Mouse (Mus musculus) left cerebral cortex, postnatal 4 days (tissue): ENCODE measurements at regions not wholly inside any gene's neighbourhood (a gene's known extent, or its start where the extent isn't known, plus 50 kb on each side); places are given as distances from the start of the nearest gene placed in this dataset.

ENCODE experiments used
- DNase-seq: peaks from one replicate; pipeline ENCODE4 v3.0.0-alpha.2; 2022
- intact Hi-C: fragments of 180-260 bp; cut with DNase I; formaldehyde crosslinking; loops from one replicate; pipeline ENCODE4 v1.15.1; 2025

DNA sequence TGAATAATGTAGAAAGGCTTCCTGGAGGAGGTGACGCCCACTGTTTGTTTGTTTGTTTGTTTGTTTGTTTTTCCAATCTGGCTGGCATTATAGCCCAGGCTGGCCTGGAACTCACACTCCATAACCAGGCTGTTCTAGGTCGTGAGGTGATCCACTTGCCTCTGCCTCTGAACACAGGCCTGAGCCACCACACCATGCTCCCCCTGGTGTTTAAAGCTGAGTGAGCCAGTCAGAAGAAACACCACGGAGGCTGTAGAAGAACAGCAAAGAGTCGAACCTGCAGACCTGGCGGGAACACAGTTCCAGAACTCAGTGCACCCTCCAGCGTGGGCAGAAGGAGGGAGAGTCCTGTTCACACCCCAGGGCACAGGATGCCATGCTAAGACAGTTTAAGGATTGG, 310.5 kb downstream of the Matn1 start:
- DNase-seq, result no peak
- intact Hi-C loops, result loop anchor here (5.0 to 10.0 kb wide), 4 partner anchors 150 to 583 kb away; partner anchors contain the start of gene Ptpru

- DNase-seq, result no peak
- intact Hi-C loops, result no loop called here
Observed at GRCm38 (mm10) chr4:131261236-131261635, 317.1 kb downstream of the Matn1 start.

DNA sequence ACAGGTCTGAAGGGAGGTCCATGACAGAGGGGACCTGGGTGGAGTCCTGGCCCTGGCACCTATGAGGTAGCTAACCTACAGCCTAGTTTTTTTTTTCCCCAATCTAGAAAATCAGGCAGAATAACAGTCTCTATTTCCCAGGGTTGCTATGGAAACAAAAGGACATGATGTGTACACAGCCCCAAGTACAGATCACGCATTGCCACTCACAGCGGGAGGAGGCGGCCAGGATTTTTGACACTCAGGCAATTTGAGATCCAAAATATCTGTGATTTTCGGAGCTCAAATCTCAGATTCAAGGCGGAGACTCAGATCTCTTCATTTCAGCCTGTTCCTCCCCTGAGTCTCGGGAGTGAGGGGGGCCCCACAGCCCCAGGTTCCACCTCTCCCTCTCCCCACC, 318.7 kb downstream of the Matn1 start:
- DNase-seq, result no peak

DNA sequence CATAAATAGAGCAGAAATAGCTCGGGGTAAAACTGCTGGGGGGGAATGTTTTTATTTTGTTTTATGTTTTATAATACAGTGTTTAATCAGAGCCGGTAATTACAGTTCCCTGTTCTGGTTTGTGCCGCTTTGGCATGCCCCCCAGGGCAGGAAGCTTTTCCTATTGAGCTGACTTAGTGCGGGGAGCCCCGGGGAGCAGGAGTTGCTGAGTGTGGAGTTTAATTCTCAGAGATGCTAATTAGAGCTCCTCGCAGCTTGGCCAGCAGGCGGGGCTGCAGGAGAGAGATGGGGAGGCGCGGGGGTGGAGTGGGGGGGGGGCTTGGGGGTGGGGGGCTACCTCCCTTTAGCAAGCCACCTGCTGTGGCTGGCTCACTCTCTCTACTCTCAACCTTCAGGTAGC, 322.6 kb downstream of the Matn1 start:
- intact Hi-C loops, result no loop called here
- DNase-seq, result no peak

More for the DNA sequence above, 318.7 kb downstream of the Matn1 start:
- intact Hi-C loops, result no loop called here

- DNase-seq, result peak; percentile 70
- intact Hi-C loops, result no loop called here
Observed at GRCm38 (mm10) chr4:131267760-131268159, 323.6 kb downstream of the Matn1 start.

GRCm38 (mm10) chr4:131270192-131270591, 326.0 kb downstream of the Matn1 start:
- DNase-seq, result peak; percentile 73
- intact Hi-C loops, result no loop called here

DNA sequence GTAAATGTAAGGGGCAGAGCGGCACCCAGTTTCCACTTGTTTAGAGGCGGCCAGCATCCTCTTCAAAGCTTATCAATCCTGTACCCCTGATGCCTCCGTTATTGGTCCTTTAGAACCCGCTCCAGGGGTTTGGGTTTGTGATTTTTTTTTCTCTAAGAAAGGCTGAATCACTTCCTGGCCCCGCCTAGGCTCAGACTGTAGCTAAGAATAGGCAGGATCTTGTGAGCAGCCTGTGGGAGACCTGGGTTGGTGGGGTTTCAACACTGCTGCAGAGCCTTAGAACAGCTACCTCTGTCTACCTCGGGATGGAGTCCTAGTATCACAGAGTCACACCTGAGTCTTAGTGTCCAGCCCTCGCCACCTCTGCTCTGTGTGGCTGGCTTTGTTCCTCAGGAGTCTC, 327.9 kb downstream of the Matn1 start:
- DNase-seq, result no peak
- intact Hi-C loops, result no loop called here

DNA sequence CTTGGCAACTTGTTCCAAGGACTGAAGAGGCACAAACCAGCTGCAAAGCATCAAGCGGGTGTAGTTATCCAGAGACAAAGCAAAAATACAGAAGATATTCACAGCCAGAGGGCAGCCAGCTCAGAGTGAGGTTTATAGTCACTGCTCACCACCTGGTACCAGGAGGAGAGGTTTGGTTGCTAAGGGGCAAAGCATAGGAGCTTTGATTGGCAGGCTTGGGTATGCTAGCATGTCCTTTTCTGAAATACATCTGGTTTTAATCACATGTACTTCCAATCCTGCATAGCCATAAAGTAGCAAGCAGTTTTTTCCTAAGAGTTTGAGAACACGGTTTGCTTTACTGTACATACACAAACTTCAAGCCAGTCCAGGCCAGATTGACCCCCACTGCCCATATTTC, 349.4 kb downstream of the Matn1 start:
- no peak for DNase-seq
- intact Hi-C loops, result no loop called here

DNA sequence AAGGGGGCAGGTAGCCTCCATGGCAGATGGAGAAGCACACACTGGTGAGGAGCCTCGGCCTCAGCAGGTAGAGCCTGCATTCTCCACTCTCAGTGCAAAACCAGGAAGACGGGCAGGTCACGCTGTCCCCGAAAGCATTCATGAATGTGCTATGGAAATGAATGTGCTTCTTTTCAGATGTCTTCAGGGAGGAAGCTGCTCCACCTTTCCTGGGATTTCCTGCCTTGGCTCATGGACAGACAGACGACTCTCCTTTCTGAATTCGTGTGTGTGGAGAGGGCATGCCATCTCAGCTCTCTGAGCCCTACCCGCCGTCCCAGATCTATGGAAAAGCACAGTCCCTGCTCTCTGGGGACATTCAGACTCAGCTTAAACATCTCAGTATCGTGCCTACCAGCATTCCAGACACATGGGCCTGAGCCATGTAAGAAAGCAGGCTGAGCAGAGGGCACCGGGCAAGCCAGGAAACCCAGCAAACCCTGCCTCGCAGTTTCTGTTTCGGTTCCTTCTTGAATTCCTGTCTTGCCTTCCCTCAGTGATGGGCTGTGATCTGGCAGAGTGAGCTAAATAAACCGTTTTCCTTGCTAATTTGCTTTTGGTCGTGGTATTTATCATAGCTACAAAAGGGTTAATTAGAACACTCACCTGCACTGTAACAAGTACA, 354.0 kb downstream of the Matn1 start:
- intact Hi-C loops, result no loop called here
- DNase-seq, result no peak

- intact Hi-C loops, result loop anchor here (2.0 kb wide), 1 partner anchor 39 kb away; no protein-coding TSS in a partner anchor
- DNase-seq, result peak; percentile 86
Observed at GRCm38 (mm10) chr4:131303936-131304335, 359.8 kb downstream of the Matn1 start.

DNA sequence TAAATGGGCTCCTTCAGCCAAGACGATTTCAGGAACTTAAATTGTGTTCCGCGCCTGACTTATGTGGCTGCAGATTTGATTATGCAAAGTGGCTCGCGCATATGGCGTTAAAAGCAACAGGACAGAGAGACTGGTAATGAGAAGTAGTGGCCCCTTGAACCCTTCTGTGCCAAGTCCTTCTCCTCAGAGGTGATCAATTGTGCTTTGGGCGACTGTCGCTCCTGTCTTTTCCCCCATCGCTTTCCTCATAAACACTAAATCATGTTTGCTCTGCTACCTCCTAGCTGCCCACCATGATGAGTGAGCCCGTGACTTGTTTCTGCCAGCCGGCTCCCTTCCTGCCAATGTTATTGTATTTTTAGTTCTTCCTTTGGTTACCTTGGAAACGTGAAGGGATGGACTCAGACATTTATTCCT, 360.2 kb downstream of the Matn1 start:
- DNase-seq, result no peak
- intact Hi-C loops, result loop anchor here (2.0 kb wide), 1 partner anchor 40 kb away; no protein-coding TSS in a partner anchor

- intact Hi-C loops, result no loop called here
- DNase-seq, result no peak
Observed at GRCm38 (mm10) chr4:131314231-131314630, 370.0 kb downstream of the Matn1 start.

- intact Hi-C loops, result no loop called here
Observed at GRCm38 (mm10) chr4:131316041-131316440, 371.9 kb downstream of the Matn1 start.

DNA sequence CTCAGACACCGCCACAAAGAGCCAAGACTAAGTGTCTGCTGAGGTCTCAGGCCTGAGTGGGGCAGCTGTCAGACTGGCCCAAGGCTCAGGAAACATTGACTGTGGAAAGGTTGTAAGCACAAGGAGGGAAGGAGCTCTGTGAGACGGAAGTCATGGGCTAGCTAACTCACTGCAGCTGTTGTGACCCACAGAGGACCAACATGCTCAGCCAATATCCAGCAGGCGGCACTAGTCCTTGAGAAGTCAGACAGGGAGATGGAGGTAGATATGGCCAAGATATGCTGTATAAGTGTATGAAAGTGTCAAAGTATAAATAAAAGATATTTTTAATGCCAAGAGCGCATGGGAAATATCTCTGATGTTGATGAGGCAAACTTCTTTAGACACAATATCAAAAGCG, 378.1 kb downstream of the Matn1 start:
- intact Hi-C loops, result no loop called here
- DNase-seq, result no peak

More at GRCm38 (mm10) chr4:131316041-131316440, 371.9 kb downstream of the Matn1 start:
- DNase-seq, result no peak

DNA sequence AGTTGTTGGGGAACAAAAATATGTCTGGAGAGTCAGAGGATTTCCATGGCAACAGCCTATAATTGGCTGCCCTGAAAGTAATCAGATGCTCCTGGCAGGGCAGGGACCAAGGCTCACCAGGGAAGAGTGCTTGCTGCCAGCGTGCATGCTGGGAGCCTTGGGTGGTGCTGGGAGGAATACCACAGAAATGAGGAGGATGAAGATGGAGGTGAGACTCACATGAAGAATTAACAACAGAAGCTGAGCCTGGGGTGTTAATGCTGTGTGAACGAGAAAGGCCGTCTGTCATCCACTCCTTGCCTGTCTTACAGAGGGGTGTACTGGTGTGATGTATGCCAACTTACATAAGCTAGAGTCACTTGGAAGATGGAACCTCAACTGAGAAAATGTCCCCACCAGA, 380.3 kb downstream of the Matn1 start:
- intact Hi-C loops, result no loop called here
- DNase-seq, result no peak

- DNase-seq, result no peak
- intact Hi-C loops, result no loop called here
Observed at GRCm38 (mm10) chr4:131325200-131325599, 381.0 kb downstream of the Matn1 start.

DNA sequence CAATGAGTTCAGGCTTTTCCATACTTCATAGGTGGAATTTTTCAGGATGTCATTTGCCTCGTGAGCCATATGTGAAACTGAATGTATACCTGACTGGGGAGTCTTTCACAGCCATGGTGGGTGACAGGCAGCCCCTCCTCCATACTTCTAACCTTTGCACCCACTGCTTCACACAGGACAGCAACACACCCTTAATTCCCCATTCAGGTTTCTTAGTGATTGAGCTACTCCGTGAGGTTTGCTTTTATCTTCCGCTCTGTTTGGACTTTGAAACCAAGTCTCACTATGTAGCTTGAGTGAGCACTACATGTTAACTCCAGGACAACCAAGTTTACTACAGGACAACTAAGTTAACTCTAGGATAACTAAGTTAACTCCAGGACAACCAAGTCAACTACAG, 381.4 kb downstream of the Matn1 start:
- intact Hi-C loops, result no loop called here
- no peak for DNase-seq

- intact Hi-C loops, result no loop called here
- no peak for DNase-seq
Observed at GRCm38 (mm10) chr4:131329398-131329797, 385.2 kb downstream of the Matn1 start.

- intact Hi-C loops, result no loop called here
- no peak for DNase-seq
Observed at GRCm38 (mm10) chr4:131331646-131332045, 387.5 kb downstream of the Matn1 start.

DNA sequence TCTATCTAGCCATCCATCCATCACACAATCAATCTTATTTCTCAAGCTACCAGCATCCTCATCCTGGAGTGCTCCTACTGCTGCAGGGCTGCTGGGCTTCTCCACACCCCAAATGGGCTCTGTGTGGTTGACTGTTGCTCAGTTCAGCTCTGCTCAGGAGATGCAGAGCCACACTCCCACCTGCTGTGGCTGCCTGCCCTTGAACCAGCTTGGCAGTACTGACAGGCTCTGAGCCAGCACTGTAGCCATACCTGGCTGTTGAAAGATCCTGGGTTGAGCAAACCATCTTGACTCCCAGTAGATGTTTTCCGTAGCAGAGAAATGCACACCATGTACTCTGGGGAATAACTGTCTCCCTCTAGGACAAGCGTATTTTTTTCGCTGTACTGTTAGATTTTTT, 392.6 kb downstream of the Matn1 start:
- intact Hi-C loops, result no loop called here

DNA sequence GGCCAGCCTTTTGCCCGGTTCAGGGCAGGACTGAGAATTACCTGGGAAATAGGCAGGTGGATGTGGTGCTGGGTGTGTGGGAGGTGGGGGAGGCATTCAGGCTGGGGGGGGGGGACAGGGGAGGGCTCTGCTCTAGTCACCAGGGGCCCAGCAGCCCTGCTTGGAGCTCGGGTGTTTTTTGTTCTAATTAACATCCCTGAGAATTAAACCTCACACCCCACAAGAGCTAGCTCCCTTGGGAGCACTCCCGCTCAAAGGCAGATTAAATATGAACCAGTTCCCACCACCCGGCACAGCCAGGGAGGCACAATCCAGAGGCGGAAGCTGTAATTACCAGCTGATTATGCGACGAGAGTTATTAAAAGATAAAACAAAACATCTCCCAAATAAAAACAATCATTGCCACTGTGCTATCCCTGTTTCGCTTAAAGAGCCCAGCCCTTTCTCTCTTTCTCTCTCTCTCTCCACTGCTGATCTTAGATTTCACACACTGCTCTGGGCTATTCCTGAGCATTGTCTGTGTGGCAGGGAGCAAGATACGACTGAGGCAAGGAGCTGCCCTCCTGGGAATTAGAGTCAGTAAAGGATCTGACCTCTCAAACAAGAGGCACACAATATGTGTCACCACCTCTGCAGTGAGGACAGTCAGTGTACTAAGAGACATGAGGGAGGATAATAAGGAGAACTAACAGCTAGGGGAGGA, 397.0 kb downstream of the Matn1 start:
- DNase-seq, result no peak
- intact Hi-C loops, result no loop called here

More for the DNA sequence above, 392.6 kb downstream of the Matn1 start:
- no peak for DNase-seq

GRCm38 (mm10) chr4:131346727-131347126, 402.5 kb downstream of the Matn1 start:
- intact Hi-C loops, result no loop called here

More at GRCm38 (mm10) chr4:131346727-131347126, 402.5 kb downstream of the Matn1 start:
- no peak for DNase-seq
